Mouse (Mus musculus) erythroblast, embryonic 14.5 days (primary cell): ENCODE measurements at regions not wholly inside any gene's neighbourhood (a gene's known extent, or its start where the extent isn't known, plus 50 kb on each side); places are given as distances from the start of the nearest gene placed in this dataset.

Experiments
- GATA1 ChIP-seq: IDR thresholded peaks from 2 replicates; pipeline ENCODE4 v1.6.1; 2012; ENCODE audit warnings: low read length, inconsistent platforms, mixed read lengths
- TAL1 ChIP-seq: IDR thresholded peaks from 3 replicates; pipeline ENCODE4 v1.6.1; 2012; ENCODE audit warnings: low read length, inconsistent platforms, mixed read lengths

- TF ChIP-seq GATA1 (no peak), TAL1 (no peak)
These were observed 54.6 kb upstream of the Chd1 start for GRCm38 (mm10) chr17:15650089-15650742.
